Mouse (Mus musculus) liver, postnatal 0 days (tissue): ENCODE results near the gene E2f2. TPM values are rescaled to one million over a fixed set of nuclear protein-coding genes. Genes with fewer than 3 reads are reported as not detected.

Experiments used
- ATAC-seq: fragments of 200-750 bp; cut with Nextera tagmentation; 2 replicates; pipeline ENCODE4 v1.8.0; 2017; ENCODE audit warnings: mild to moderate bottlenecking, moderate library complexity
- DNase-seq: peaks from one replicate; pipeline ENCODE4 v3.0.0-alpha.2; 2016
- H3K27ac ChIP-seq: fragments of 300-500 bp; sonication (generic); 2 replicates; pipeline ENCODE4 v1.5.1; 2014; ENCODE audit warnings: antibody characterized with exemption, moderate library complexity, mild to moderate bottlenecking, low read depth
- H3K27me3 ChIP-seq: fragments of 300-500 bp; sonication (generic); 2 replicates; pipeline ENCODE4 v1.6.1; 2014; ENCODE audit warnings: low read length, control low read depth, mixed read lengths; ENCODE audit not compliant: insufficient read depth
- H3K36me3 ChIP-seq: fragments of 300-500 bp; sonication (generic); replicated peaks from 2 replicates; pipeline ENCODE4 v1.6.1; 2014; ENCODE audit warnings: mild to moderate bottlenecking, control low read depth, low read length, moderate library complexity, mixed read lengths; ENCODE audit not compliant: insufficient read depth
- H3K4me1 ChIP-seq: fragments of 300-500 bp; sonication (generic); 2 replicates; pipeline ENCODE4 v1.6.1; 2014; ENCODE audit warnings: antibody characterized with exemption, mild to moderate bottlenecking, control low read depth; ENCODE audit not compliant: insufficient read depth
- H3K4me2 ChIP-seq: fragments of 300-500 bp; sonication (generic); 2 replicates; pipeline ENCODE4 v1.6.1; 2014; ENCODE audit warnings: low read depth, mild to moderate bottlenecking, low read length, moderate library complexity, mixed read lengths
- H3K4me3 ChIP-seq: fragments of 300-500 bp; sonication (generic); 2 replicates; pipeline ENCODE4 v1.5.1; 2014; ENCODE audit warnings: low read depth, low read length
- H3K9ac ChIP-seq: fragments of 300-500 bp; sonication (generic); replicated peaks from 2 replicates; pipeline ENCODE4 v1.6.1; 2014; ENCODE audit warnings: mild to moderate bottlenecking, moderate library complexity
- H3K9me3 ChIP-seq: fragments of 300-500 bp; sonication (generic); 2 replicates; pipeline ENCODE4 v1.6.1; 2016; ENCODE audit warnings: mild to moderate bottlenecking, control low read depth, low read length, mixed read lengths
- CTCF ChIP-seq: sonication (generic); IDR thresholded peaks from 2 replicates; pipeline ENCODE4 v1.5.1; 2016; ENCODE audit warnings: antibody characterized with exemption, low read depth
- EP300 ChIP-seq: IDR thresholded peaks from 2 replicates; pipeline ENCODE4 v1.6.1; 2016; ENCODE audit warnings: antibody characterized with exemption, low read depth, mild to moderate bottlenecking
- WGBS: fragments of 180-500 bp; shearing (Covaris S2); extraction: QIAGEN DNeasy Blood & Tissue Kit; methylation state at CpG from one replicate; pipeline ENCODE4 v1.1.7; 2014; ENCODE audit not compliant: insufficient replicate concordance; 5-methylcytosine and 5-hydroxymethylcytosine counted together
- polyA plus RNA-seq: library from polyadenylated mRNA; unstranded; fragments of >200 nt; fragmentation: Nextera tagmentation; extraction: Ambion mirVana; gene quantifications from 2 replicates; pipeline ENCODE4 v1.2.1, GENCODE M21; 2015

E2f2 gene
- polyA plus RNA-seq, 1 experiment from 2014 or later = 48.6 TPM

GRCm38 (mm10) chr4:136167701-136168100 lies 4.5 kb upstream of the E2f2 start:
- no peaks in the 10 kb centered on the region for H3K27me3 ChIP-seq
- H3K27ac ChIP-seq = no peak overlapping the region
- H3K36me3 ChIP-seq = no peaks in the 10 kb centered on the region
- ATAC-seq (no peak), DNase-seq (no peak)
- no peak overlapping the region for H3K9ac ChIP-seq
- TF ChIP-seq EP300 (no peak), CTCF (no peak)
- H3K4me2 ChIP-seq = no peak overlapping the region
- H3K4me1 ChIP-seq = peaks cover 6% of the 10 kb centered on the region; the same call in 1 of the 2 replicates
- H3K9me3 ChIP-seq = no peaks in the 10 kb centered on the region
- 79% methylated on average over 3 of the region's 3 CpGs for WGBS
- no peak overlapping the region for H3K4me3 ChIP-seq

DNA sequence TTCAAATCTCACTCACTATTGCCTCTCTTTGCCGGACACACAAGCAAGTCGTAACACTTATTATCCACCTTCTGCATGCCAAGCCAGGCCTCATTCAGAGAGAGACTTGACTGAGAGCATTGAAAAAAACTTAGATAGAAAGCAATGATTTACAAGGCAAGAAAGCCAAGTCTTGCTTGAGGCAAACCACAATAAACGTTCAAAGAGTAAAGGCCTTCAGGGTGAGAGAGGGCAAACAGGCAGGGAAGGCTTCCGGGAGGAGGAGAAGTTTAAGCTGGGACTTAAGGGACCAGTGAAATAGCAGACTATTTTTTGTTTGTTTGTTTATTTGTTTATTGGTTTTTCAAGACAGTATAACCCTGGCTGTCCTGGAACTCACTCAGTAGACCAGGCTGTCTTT lies 1.8 kb upstream of the E2f2 start:
- Histone ChIP-seq H3K27ac (no peak overlapping the region), H3K4me3 (no peak overlapping the region), H3K36me3 (peaks cover 8% of the 10 kb centered on the region), H3K27me3 (no peaks in the 10 kb centered on the region), H3K4me2 (no peak overlapping the region), H3K9me3 (no peaks in the 10 kb centered on the region), H3K4me1 (peaks cover 25% of the 10 kb centered on the region), H3K9ac (no peak overlapping the region)
- DNase-seq (no peak), ATAC-seq (no peak)
- WGBS = 78% methylated on average over 4 of the region's 4 CpGs
- TF ChIP-seq CTCF = no peak
- no peak for TF ChIP-seq EP300

DNA sequence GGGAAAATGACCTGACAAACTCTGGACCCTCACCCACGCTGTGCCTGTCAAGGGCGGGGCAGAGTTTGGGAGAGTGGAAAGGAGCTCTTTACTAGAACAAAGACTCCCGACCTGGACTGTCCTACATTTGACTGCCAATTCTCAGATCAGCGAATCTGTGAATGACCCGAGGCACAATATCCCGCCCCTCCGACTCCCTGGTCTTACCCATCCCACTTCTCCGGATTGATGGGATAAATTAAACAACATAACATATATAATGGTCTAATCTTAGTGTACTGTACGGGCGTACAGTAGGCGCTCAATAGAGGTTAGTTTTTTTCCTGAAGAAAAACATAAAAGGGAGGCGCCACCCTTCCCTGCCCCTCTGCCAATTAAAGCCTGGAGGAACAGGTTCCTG lies 739 bp upstream of the E2f2 start:
- Histone ChIP-seq H3K4me2 (peak overlapping the region; percentile 90), H3K9me3 (no peaks in the 10 kb centered on the region), H3K9ac (peak overlapping the region; percentile 96), H3K27me3 (no peaks in the 10 kb centered on the region), H3K36me3 (peaks cover 9% of the 10 kb centered on the region), H3K4me3 (peak overlapping the region; percentile 79), H3K4me1 (peaks cover 36% of the 10 kb centered on the region), H3K27ac (peak overlapping the region; percentile 98)
- TF ChIP-seq EP300 (no peak), CTCF (no peak)
- ATAC-seq (no peak), DNase-seq (no peak)
- 36% methylated on average over 12 of the region's 12 CpGs for WGBS

- peak; percentile 84 for DNase-seq
- Histone ChIP-seq H3K9me3 (no peaks in the 10 kb centered on the region), H3K4me3 (peak overlapping the region; percentile 79), H3K27ac (peak overlapping the region; percentile 98), H3K4me2 (peak overlapping the region; percentile 90), H3K4me1 (peaks cover 48% of the 10 kb centered on the region), H3K9ac (peak overlapping the region; percentile 96), H3K27me3 (no peaks in the 10 kb centered on the region), H3K36me3 (peaks cover 9% of the 10 kb centered on the region)
- under 1% methylated on average over 43 of the region's 67 CpGs for WGBS
- TF ChIP-seq EP300 = no peak
- no peak for TF ChIP-seq CTCF
- peak; percentile 12 for ATAC-seq
Observed at GRCm38 (mm10) chr4:136172542-136173209, 482 bp downstream of the E2f2 start.

- H3K36me3 ChIP-seq = peaks cover 9% of the 10 kb centered on the region
- no peaks in the 10 kb centered on the region for H3K9me3 ChIP-seq
- peak overlapping the region; percentile 98 for H3K27ac ChIP-seq
- ATAC-seq (no peak), DNase-seq (peak; percentile 60)
- H3K9ac ChIP-seq = peak overlapping the region; percentile 96
- H3K4me1 ChIP-seq = peaks cover 54% of the 10 kb centered on the region
- peak overlapping the region; percentile 90 for H3K4me2 ChIP-seq
- TF ChIP-seq EP300 = no peak
- TF ChIP-seq CTCF = no peak
- WGBS = under 1% methylated on average over 14 of the region's 14 CpGs
- H3K4me3 ChIP-seq = peak overlapping the region; percentile 79
- H3K27me3 ChIP-seq = no peaks in the 10 kb centered on the region
Observed at GRCm38 (mm10) chr4:136173210-136173715, 1.1 kb downstream of the E2f2 start.

DNA sequence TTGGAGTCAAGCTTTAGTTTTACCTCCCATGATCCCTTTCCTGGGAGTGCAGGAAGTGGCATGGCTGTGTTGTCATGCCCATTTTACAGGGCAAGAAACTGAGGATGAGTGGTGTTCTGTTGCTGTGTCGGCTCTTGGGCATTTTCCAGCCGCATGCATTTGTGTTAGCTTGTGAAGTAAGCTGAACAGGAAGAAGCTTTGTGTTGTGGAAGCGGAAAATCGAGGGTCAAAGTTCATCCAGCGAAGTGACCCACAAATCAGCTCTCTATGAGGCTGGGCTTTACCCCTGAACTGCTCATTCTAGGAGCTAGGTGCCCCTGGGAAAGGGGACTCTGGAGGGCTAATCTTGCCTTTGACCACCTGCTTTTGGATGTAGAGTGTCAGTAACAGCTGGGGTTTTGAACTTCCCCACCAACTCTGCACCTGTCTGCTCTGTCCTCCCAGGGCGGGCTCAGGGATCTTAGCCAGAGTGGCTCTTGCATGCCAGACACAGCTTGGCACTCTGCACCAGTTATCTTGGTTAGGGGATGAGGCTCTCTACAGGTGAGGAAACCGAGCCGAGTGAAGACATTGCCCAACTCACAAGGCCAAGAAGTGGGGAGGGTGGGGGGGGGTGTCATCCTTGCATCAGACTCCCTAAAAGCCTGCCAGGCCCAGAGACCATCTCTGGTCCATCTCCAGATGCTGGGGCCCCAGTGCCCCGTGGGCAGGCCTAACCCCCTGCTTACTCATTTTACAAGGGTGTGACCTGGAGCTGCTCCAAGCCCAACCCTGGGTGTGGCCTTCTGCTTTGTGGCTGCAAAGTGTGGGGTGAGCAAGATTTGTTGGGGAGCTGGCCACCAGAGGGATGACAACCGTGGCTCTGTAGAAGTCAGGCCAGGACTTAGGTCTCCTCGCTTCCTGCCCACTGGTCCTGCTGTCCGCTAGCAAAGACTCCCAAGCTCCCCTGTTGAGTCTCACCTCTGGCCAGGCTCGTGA lies 2.3 kb downstream of the E2f2 start:
- Histone ChIP-seq H3K4me3 (peak overlapping the region; percentile 79), H3K36me3 (peaks cover 12% of the 10 kb centered on the region), H3K27me3 (no peaks in the 10 kb centered on the region), H3K9ac (peak overlapping the region; percentile 96), H3K4me1 (peaks cover 65% of the 10 kb centered on the region), H3K9me3 (no peaks in the 10 kb centered on the region), H3K27ac (peak overlapping the region; percentile 98), H3K4me2 (peak overlapping the region; percentile 90)
- peak; percentile 65 for TF ChIP-seq CTCF
- peak; percentile 77 for TF ChIP-seq EP300
- peak; percentile 93 for DNase-seq
- 36% methylated on average over 13 of the region's 13 CpGs for WGBS
- ATAC-seq = peak; percentile 72
